Comparison of ENCODE assay signal across 14 mouse cellular contexts in the genomic region with DNA sequence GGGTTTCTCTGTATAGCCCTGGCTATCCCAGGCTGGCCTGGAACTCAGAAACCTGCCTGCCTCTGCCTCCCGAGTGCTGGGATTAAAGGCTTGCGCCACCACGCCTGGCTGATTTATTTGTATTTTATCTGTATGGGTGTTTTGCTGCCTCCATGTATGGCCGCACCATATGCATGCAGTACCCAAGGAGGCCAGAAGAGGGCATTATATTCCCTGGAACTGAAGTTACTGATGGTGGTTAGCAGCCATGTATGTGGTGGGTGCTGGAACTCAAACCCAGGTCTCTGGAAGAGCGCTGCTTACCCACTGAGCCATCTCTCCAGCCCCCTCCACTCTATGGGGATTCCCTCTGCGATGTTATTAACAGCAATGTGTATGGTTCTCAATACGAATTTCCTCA. TPM values are rescaled to one million over a fixed set of nuclear protein-coding genes. Genes with fewer than 3 reads are reported as not detected.
DNase-seq lines count a peak whose midpoint lies in the region; ATAC-seq and TF ChIP-seq lines count a peak whose summit lies in the region.
"Had no signal": no experiment of that assay in that cellular context is flagged by ENCODE, and none has a peak within 500 bp of the region (broad histone marks: within the 10 kb centered on the region; RNA-seq: fewer than 3 reads in every experiment).

No protein-coding gene starts in this region.

- H3K4me1 ChIP-seq in lung, adult 2 months (ENCODE audit: control insufficient read depth, insufficient read depth, low read length): no peaks in the 10 kb centered on the region
- no peaks in the 10 kb centered on the region for H3K4me1 ChIP-seq in CH12.LX (ENCODE audit: control insufficient read depth in 1 of 2, insufficient read depth in 2 of 2)
- peaks cover 0 to 6% of the 10 kb centered on the region in 2 experiments; a peak in 1 of 4 replicates for H3K4me1 ChIP-seq in MEL (ENCODE audit: control insufficient read depth in 1 of 2, insufficient read depth in 2 of 2, low read length in 2 of 2)
- peaks cover 21% of the 10 kb centered on the region for H3K4me1 ChIP-seq in neural tube, embryonic 15.5 days
- H3K4me1 ChIP-seq in midbrain, embryonic 11.5 days (ENCODE audit: control insufficient read depth, insufficient read depth, low read length): peaks cover 4% of the 10 kb centered on the region; the same call in 1 of the 2 replicates

- dilution Hi-C loops in CH12.LX (cut with MboI; ENCODE audit: extremely low pct_ligation_motif_present, extremely low pct_unique_long_range_greater_than_20kb, low sequenced_read_pairs): no loop called here

- peak; percentile 18; the same call in 1 of the 2 replicates for TF ChIP-seq CTCF in lung, adult 2 months (IDR thresholded peaks at IDR 0.05; ENCODE audit: insufficient read depth, low read length)
- peak; percentile 42 to 50 for TF ChIP-seq CTCF in CH12.LX (conservative IDR thresholded peaks at IDR 0.05 in 1 of 2, IDR thresholded peaks at IDR 0.05 in 1 of 2; ENCODE audit: low read depth in 2 of 2, low read length in 2 of 2)
- TF ChIP-seq CTCF in MEL (IDR thresholded peaks at IDR 0.05 in 2 of 3, conservative IDR thresholded peaks at IDR 0.05 in 1 of 3; ENCODE audit: control insufficient read depth in 1 of 3, insufficient read depth in 1 of 3, low read depth in 2 of 3, low read length in 3 of 3, poor library complexity in 1 of 3, severe bottlenecking in 1 of 3): peak; percentile 56 to 80 (median 70)

- DNase-seq in lung, adult 2 months: no peak
- DNase-seq in lung, postnatal 10 days: no peak
- DNase-seq in CH12.LX (ENCODE audit: extremely low read depth) (peak; percentile 49), MEL (ENCODE audit: low read depth, low spot score) (peak; percentile 77)
- no peak for DNase-seq in ovary, adult 18-20 months (ENCODE audit: low spot score)
- DNase-seq in midbrain, embryonic 11.5 days (ENCODE audit: low spot score, missing footprints): no peak
- DNase-seq: adrenal gland, postnatal 10 days; lung, postnatal 14 days had no signal

- H3K27me3 ChIP-seq in CH12.LX (replicated peaks) (peaks cover 62% of the 10 kb centered on the region), MEL (ENCODE audit: control insufficient read depth in 1 of 2, insufficient read depth in 2 of 2, low read length in 2 of 2) (peaks cover 14 to 15% of the 10 kb centered on the region in 2 experiments)
- H3K27me3 ChIP-seq in neural tube, embryonic 15.5 days (replicated peaks): no peaks in the 10 kb centered on the region
- no peaks in the 10 kb centered on the region for H3K27me3 ChIP-seq in midbrain, embryonic 11.5 days (ENCODE audit: control insufficient read depth, insufficient read depth, low read length)
- H3K27me3 ChIP-seq: kidney, embryonic 15.5 days had no signal

- H3K27ac ChIP-seq in CH12.LX (ENCODE audit: insufficient read depth, low read depth): no peak overlapping the region
- H3K27ac ChIP-seq in MEL (ENCODE audit: control insufficient read depth, low read depth, low read length): no peak overlapping the region
- no peak overlapping the region for H3K27ac ChIP-seq in neural tube, embryonic 15.5 days (replicated peaks)
- H3K27ac ChIP-seq in midbrain, embryonic 11.5 days (ENCODE audit: low read depth, low read length): no peak overlapping the region
- H3K27ac ChIP-seq: heart, embryonic 15.5 days; kidney, embryonic 15.5 days had no signal

- TF ChIP-seq POLR2A in lung, adult 2 months (IDR thresholded peaks at IDR 0.05; ENCODE audit: borderline replicate concordance, extremely low read depth, low read depth, low read length): no peak
- TF ChIP-seq POLR2A in CH12.LX (IDR thresholded peaks at IDR 0.05; ENCODE audit: low read depth, low read length) (no peak), MEL (IDR thresholded peaks at IDR 0.05; ENCODE audit: control insufficient read depth in 1 of 2, insufficient read depth in 1 of 2, low read depth in 1 of 2, low read length in 2 of 2, poor library complexity in 1 of 2) (no peak)

- TF ChIP-seq RAD21 in CH12.LX (IDR thresholded peaks at IDR 0.05; ENCODE audit: low read depth, low read length): no peak; the same call in 1 of the 2 replicates
- TF ChIP-seq RAD21 in MEL (IDR thresholded peaks at IDR 0.05; ENCODE audit: low read depth, low read length): peak; percentile 35

- ATAC-seq in erythroid progenitor cell, adult 5-6 weeks (replicated peaks; ENCODE audit: low FRiP score, poor library complexity, severe bottlenecking): peak; percentile 65
- ATAC-seq in neural tube, embryonic 15.5 days (ENCODE audit: low FRiP score): no peak
- no peak for ATAC-seq in midbrain, embryonic 11.5 days (ENCODE audit: low FRiP score)
- ATAC-seq: forebrain, embryonic 14.5 days had no signal

- H3K36me3 ChIP-seq in CH12.LX (replicated peaks in 1 of 2; ENCODE audit: control insufficient read depth in 1 of 2, insufficient read depth in 1 of 2, low read length in 1 of 2) (no peaks in the 10 kb centered on the region), MEL (ENCODE audit: control insufficient read depth in 1 of 2, insufficient read depth in 2 of 2, low read length in 2 of 2) (no peaks in the 10 kb centered on the region)
- peaks cover 33% of the 10 kb centered on the region for H3K36me3 ChIP-seq in neural tube, embryonic 15.5 days
- H3K36me3 ChIP-seq in midbrain, embryonic 11.5 days (ENCODE audit: control insufficient read depth, insufficient read depth, low read length): no peaks in the 10 kb centered on the region
- H3K36me3 ChIP-seq: heart, embryonic 15.5 days; kidney, embryonic 15.5 days had no signal

- H3K9me3 ChIP-seq in CH12.LX (replicated peaks; ENCODE audit: low read length) (peaks cover 3% of the 10 kb centered on the region), MEL (replicated peaks; ENCODE audit: insufficient read depth, low read length) (no peaks in the 10 kb centered on the region)
- no peaks in the 10 kb centered on the region for H3K9me3 ChIP-seq in neural tube, embryonic 15.5 days (replicated peaks)
- no peaks in the 10 kb centered on the region for H3K9me3 ChIP-seq in midbrain, embryonic 11.5 days (ENCODE audit: control insufficient read depth, low read length)
- H3K9me3 ChIP-seq: heart, embryonic 15.5 days; kidney, embryonic 15.5 days had no signal

- H3K4me3 ChIP-seq in lung, adult 2 months (replicated peaks; ENCODE audit: extremely low read depth, low read depth, low read length): no peak overlapping the region
- H3K4me3 ChIP-seq in CH12.LX (replicated peaks in 1 of 3; ENCODE audit: low read depth in 2 of 3, low read length in 2 of 3, poor library complexity in 1 of 3): no peak overlapping the region
- H3K4me3 ChIP-seq in MEL (ENCODE audit: control insufficient read depth in 1 of 2, insufficient read depth in 1 of 2, low read depth in 2 of 2, low read length in 2 of 2): no peak overlapping the region
- H3K4me3 ChIP-seq in neural tube, embryonic 15.5 days (replicated peaks): no peak overlapping the region
- no peak overlapping the region for H3K4me3 ChIP-seq in midbrain, embryonic 11.5 days (ENCODE audit: low read depth, low read length)
- H3K4me3 ChIP-seq: heart, embryonic 15.5 days; kidney, embryonic 15.5 days had no signal

- WGBS in lung, adult 2 months: 91% methylated on average over 7 of the region's 7 CpGs
- WGBS in neural tube, embryonic 15.5 days: 91% methylated on average over 7 of the region's 7 CpGs
- 95% methylated on average over 7 of the region's 7 CpGs for WGBS in midbrain, embryonic 11.5 days

- H3K4me2 ChIP-seq in CH12.LX (ENCODE audit: insufficient read depth, low read depth, poor library complexity, severe bottlenecking): no peak overlapping the region
- H3K4me2 ChIP-seq in neural tube, embryonic 15.5 days: no peak overlapping the region
- no peak overlapping the region for H3K4me2 ChIP-seq in midbrain, embryonic 11.5 days
- H3K4me2 ChIP-seq: heart, embryonic 15.5 days; kidney, embryonic 15.5 days had no signal

- TF ChIP-seq EP300 in CH12.LX (IDR thresholded peaks at IDR 0.05; ENCODE audit: low read length): no peak
- TF ChIP-seq EP300 in MEL (IDR thresholded peaks at IDR 0.05; ENCODE audit: low read depth in 1 of 2, low read length in 2 of 2): no peak

- in situ Hi-C loops in CH12.LX (cut with MboI; ENCODE audit: low pct_ligation_motif_present, low pct_unique_long_range_greater_than_20kb, low sequenced_read_pairs): no loop called here

- no peaks in the 10 kb centered on the region for H3K79me2 ChIP-seq in CH12.LX (replicated peaks; ENCODE audit: control insufficient read depth, extremely low read depth, insufficient read depth, poor library complexity, severe bottlenecking)
- H3K79me2 ChIP-seq in MEL (ENCODE audit: control insufficient read depth, insufficient read depth, low read length, poor library complexity): no peaks in the 10 kb centered on the region

- H3K9ac ChIP-seq in CH12.LX (ENCODE audit: insufficient read depth, low read depth) (no peak overlapping the region), MEL (ENCODE audit: control insufficient read depth, low read depth, low read length, poor library complexity, severe bottlenecking) (no peak overlapping the region)
- H3K9ac ChIP-seq in neural tube, embryonic 15.5 days (replicated peaks): no peak overlapping the region
- no peak overlapping the region for H3K9ac ChIP-seq in midbrain, embryonic 11.5 days (ENCODE audit: low read length)
- H3K9ac ChIP-seq: heart, embryonic 15.5 days; kidney, embryonic 15.5 days had no signal

RNA-seq across cellular contexts. Expression of gene Asic1, which starts 12.7 kb away (rescaled TPM):
- 0.18 and 0.19 TPM in 2 replicates for polyA plus RNA-seq in lung, adult 2 months (2012; rRNA removed)
- total RNA-seq in CH12.LX (2012; rRNA removed) (0.46 and 0.47 TPM in 2 replicates), CH12.LX (2014; rRNA removed) (not detected in 2 replicates), MEL (2012; rRNA removed) (0.08 TPM in 1 of 2 replicates, not detected in the other)
- polyA plus RNA-seq in CH12.LX (2012; ENCODE audit: insufficient read length, low read depth) (0.80 and 0.94 TPM in 2 replicates), MEL (2012; ENCODE audit: insufficient read depth in 1 of 2, insufficient read length in 2 of 2, low read depth in 1 of 2, low replicate concordance in 2 of 2, missing spikeins in 1 of 2) (1 to 10 TPM in 1 of 2 experiments, not detected in 1; 1.0 TPM)
- total RNA-seq in erythroid progenitor cell, adult 5-6 weeks (2015; ENCODE audit: low replicate concordance): not detected in 2 replicates
- total RNA-seq in erythroid progenitor cell, adult 5-6 weeks (2017; ENCODE audit: low replicate concordance): not detected in 2 replicates
- polyA plus RNA-seq in neural tube, embryonic 15.5 days (2015; fragmentation: Nextera tagmentation; extraction: Ambion mirVana): 59.3 and 68.9 TPM in 2 replicates
- polyA plus RNA-seq in midbrain, embryonic 11.5 days (2014; fragmentation: Nextera tagmentation; extraction: Ambion mirVana): 10.5 and 11.4 TPM in 2 replicates

RNA-seq across cellular contexts. Expression of gene Smarcd1, which starts 19.0 kb away (rescaled TPM):
- 30.1 and 38.0 TPM in 2 replicates for polyA plus RNA-seq in lung, adult 2 months (2012; rRNA removed)
- total RNA-seq in CH12.LX (2012; rRNA removed) (17.9 and 19.9 TPM in 2 replicates), CH12.LX (2014; rRNA removed) (10.5 and 12.5 TPM in 2 replicates), MEL (2012; rRNA removed) (19.5 and 20.1 TPM in 2 replicates)
- polyA plus RNA-seq in CH12.LX (2012; ENCODE audit: insufficient read length, low read depth) (56.5 and 69.9 TPM in 2 replicates), MEL (2012; ENCODE audit: insufficient read depth in 1 of 2, insufficient read length in 2 of 2, low read depth in 1 of 2, low replicate concordance in 2 of 2, missing spikeins in 1 of 2) (100 to 1,000 TPM in 1 of 2 experiments, 10 to 100 TPM in 1; 72.5 to 247 TPM)
- 15.5 and 18.0 TPM in 2 replicates for total RNA-seq in erythroid progenitor cell, adult 5-6 weeks (2015; ENCODE audit: low replicate concordance)
- total RNA-seq in erythroid progenitor cell, adult 5-6 weeks (2017; ENCODE audit: low replicate concordance): 5.3 and 9.7 TPM in 2 replicates
- 80.2 and 91.5 TPM in 2 replicates for polyA plus RNA-seq in neural tube, embryonic 15.5 days (2015; fragmentation: Nextera tagmentation; extraction: Ambion mirVana)
- polyA plus RNA-seq in midbrain, embryonic 11.5 days (2014; fragmentation: Nextera tagmentation; extraction: Ambion mirVana): 111 and 113 TPM in 2 replicates

RNA-seq across cellular contexts. Expression of gene Gm17349, which starts 22.4 kb away (rescaled TPM):
- polyA plus RNA-seq in lung, adult 2 months (2012; rRNA removed): 1.0 TPM in 1 of 2 replicates, not detected in the other
- 2.1 and 2.9 TPM in 2 replicates for total RNA-seq in CH12.LX (2012; rRNA removed)
- not detected in 2 replicates for total RNA-seq in CH12.LX (2014; rRNA removed)
- not detected in 2 replicates for polyA plus RNA-seq in CH12.LX (2012; ENCODE audit: insufficient read length, low read depth)
- total RNA-seq in MEL (2012; rRNA removed): 1.7 and 2.1 TPM in 2 replicates
- not detected for polyA plus RNA-seq in MEL (2012; ENCODE audit: insufficient read depth in 1 of 2, insufficient read length in 2 of 2, low read depth in 1 of 2, low replicate concordance in 2 of 2, missing spikeins in 1 of 2)
- not detected in 2 replicates for total RNA-seq in erythroid progenitor cell, adult 5-6 weeks (2015; ENCODE audit: low replicate concordance)
- not detected in 2 replicates for total RNA-seq in erythroid progenitor cell, adult 5-6 weeks (2017; ENCODE audit: low replicate concordance)
- not detected in 2 replicates for polyA plus RNA-seq in neural tube, embryonic 15.5 days (2015; fragmentation: Nextera tagmentation; extraction: Ambion mirVana)
- not detected in 2 replicates for polyA plus RNA-seq in midbrain, embryonic 11.5 days (2014; fragmentation: Nextera tagmentation; extraction: Ambion mirVana)
- polyA plus RNA-seq: forebrain, embryonic 14.5 days; heart, embryonic 15.5 days; kidney, embryonic 15.5 days; neural tube, embryonic 11.5 days had no signal

RNA-seq across cellular contexts. Expression of gene Racgap1, which starts 31.4 kb away (rescaled TPM):
- polyA plus RNA-seq in lung, adult 2 months (2012; rRNA removed): 2.9 and 4.9 TPM in 2 replicates
- total RNA-seq in CH12.LX (2012; rRNA removed) (97.9 and 108 TPM in 2 replicates), CH12.LX (2014; rRNA removed) (130 and 143 TPM in 2 replicates), MEL (2012; rRNA removed) (126 and 136 TPM in 2 replicates)
- polyA plus RNA-seq in CH12.LX (2012; ENCODE audit: insufficient read length, low read depth) (131 and 151 TPM in 2 replicates), MEL (2012; ENCODE audit: insufficient read depth in 1 of 2, insufficient read length in 2 of 2, low read depth in 1 of 2, low replicate concordance in 2 of 2, missing spikeins in 1 of 2) (100 to 1,000 TPM; 149 to 367 TPM)
- total RNA-seq in erythroid progenitor cell, adult 5-6 weeks (2015; ENCODE audit: low replicate concordance): 248 and 272 TPM in 2 replicates
- total RNA-seq in erythroid progenitor cell, adult 5-6 weeks (2017; ENCODE audit: low replicate concordance): 292 and 327 TPM in 2 replicates
- polyA plus RNA-seq in neural tube, embryonic 15.5 days (2015; fragmentation: Nextera tagmentation; extraction: Ambion mirVana): 59.4 and 84.9 TPM in 2 replicates
- polyA plus RNA-seq in midbrain, embryonic 11.5 days (2014; fragmentation: Nextera tagmentation; extraction: Ambion mirVana): 214 and 230 TPM in 2 replicates

RNA-seq across cellular contexts. Expression of gene Gpd1, which starts 34.4 kb away (rescaled TPM):
- 55.2 and 114 TPM in 2 replicates for polyA plus RNA-seq in lung, adult 2 months (2012; rRNA removed)
- total RNA-seq in CH12.LX (2012; rRNA removed) (0.17 and 0.25 TPM in 2 replicates), CH12.LX (2014; rRNA removed) (0.12 and 0.24 TPM in 2 replicates), MEL (2012; rRNA removed) (0.13 and 0.23 TPM in 2 replicates)
- polyA plus RNA-seq in CH12.LX (2012; ENCODE audit: insufficient read length, low read depth) (0.26 and 0.56 TPM in 2 replicates), MEL (2012; ENCODE audit: insufficient read depth in 1 of 2, insufficient read length in 2 of 2, low read depth in 1 of 2, low replicate concordance in 2 of 2, missing spikeins in 1 of 2) (under 1 TPM in 1 of 2 experiments, not detected in 1; 0.52 TPM)
- total RNA-seq in erythroid progenitor cell, adult 5-6 weeks (2015; ENCODE audit: low replicate concordance): 2.1 and 2.9 TPM in 2 replicates
- total RNA-seq in erythroid progenitor cell, adult 5-6 weeks (2017; ENCODE audit: low replicate concordance): 5.4 and 8.2 TPM in 2 replicates
- 4.5 and 5.2 TPM in 2 replicates for polyA plus RNA-seq in neural tube, embryonic 15.5 days (2015; fragmentation: Nextera tagmentation; extraction: Ambion mirVana)
- polyA plus RNA-seq in midbrain, embryonic 11.5 days (2014; fragmentation: Nextera tagmentation; extraction: Ambion mirVana): 0.14 and 0.18 TPM in 2 replicates

Comparison
In these comparisons a context has a peak if more than half of its experiments do, and no peak if none do; other contexts are left out.
1. DNase-seq: peak in CH12.LX (single experiment) and MEL (single experiment); none in lung, adult 2 months (single experiment), lung, postnatal 10 days (single experiment), ovary, adult 18-20 months (single experiment) and midbrain, embryonic 11.5 days (single experiment).
2. CTCF ChIP-seq: peak in every context shown above with its lines; median percentile 70 in MEL; 46 in CH12.LX; 18 in lung, adult 2 months.